Mouse (Mus musculus): ENCODE measurements at regions not wholly inside any gene's neighbourhood (a gene's known extent, or its start where the extent isn't known, plus 50 kb on each side); places are given as distances from the start of the nearest gene placed in this dataset.
A peak's percentile ranks its signal among the peaks of the same experiment; 100 is the strongest.

GRCm38 (mm10) chr10:87678984-87679383 is 157.4 kb downstream of the Pah start:
- no peaks in the 10 kb centered on the region for H3K36me3 ChIP-seq (ENCODE audit: insufficient read depth, low read length)
- no peaks in the 10 kb centered on the region for H3K4me1 ChIP-seq (ENCODE audit: insufficient read depth, low read length)
- no peak overlapping the region for H3K27ac ChIP-seq (ENCODE audit: low read length)
- no peak overlapping the region for H3K4me2 ChIP-seq (replicated peaks; ENCODE audit: low read depth, low read length)
- no peak overlapping the region for H3K4me3 ChIP-seq (ENCODE audit: low read length)
- ATAC-seq (ENCODE audit: low FRiP score, low TSS enrichment): no peak
- H3K27me3 ChIP-seq (ENCODE audit: insufficient read depth, low read length): no peaks in the 10 kb centered on the region
- no peak overlapping the region for H3K9ac ChIP-seq (replicated peaks; ENCODE audit: low read length)
- H3K9me3 ChIP-seq (ENCODE audit: low read length): no peaks in the 10 kb centered on the region

- no peak for ATAC-seq (ENCODE audit: low FRiP score, low TSS enrichment)
- H3K36me3 ChIP-seq (ENCODE audit: insufficient read depth, low read length): no peaks in the 10 kb centered on the region
- no peak overlapping the region for H3K4me3 ChIP-seq (ENCODE audit: low read length)
- H3K9ac ChIP-seq (replicated peaks; ENCODE audit: low read length): no peak overlapping the region
- 79% methylated on average over 4 of the region's 4 CpGs for WGBS
- no peak overlapping the region for H3K27ac ChIP-seq (ENCODE audit: low read length)
- H3K27me3 ChIP-seq (ENCODE audit: insufficient read depth, low read length): no peaks in the 10 kb centered on the region
- no peaks in the 10 kb centered on the region for H3K4me1 ChIP-seq (ENCODE audit: insufficient read depth, low read length)
- H3K9me3 ChIP-seq (ENCODE audit: low read length): no peaks in the 10 kb centered on the region
- H3K4me2 ChIP-seq (replicated peaks; ENCODE audit: low read depth, low read length): no peak overlapping the region
Observed at GRCm38 (mm10) chr10:87686311-87686710, 164.7 kb downstream of the Pah start.

- Histone ChIP-seq H3K36me3 (ENCODE audit: insufficient read depth, low read length) (no peaks in the 10 kb centered on the region), H3K4me3 (ENCODE audit: low read length) (no peak overlapping the region), H3K4me1 (ENCODE audit: insufficient read depth, low read length) (no peaks in the 10 kb centered on the region), H3K27me3 (ENCODE audit: insufficient read depth, low read length) (no peaks in the 10 kb centered on the region), H3K27ac (ENCODE audit: low read length) (no peak overlapping the region), H3K9me3 (ENCODE audit: low read length) (no peaks in the 10 kb centered on the region), H3K9ac (replicated peaks; ENCODE audit: low read length) (no peak overlapping the region), H3K4me2 (replicated peaks; ENCODE audit: low read depth, low read length) (no peak overlapping the region)
- no peak for ATAC-seq (ENCODE audit: low FRiP score, low TSS enrichment)
- 87% methylated on average over 2 of the region's 2 CpGs for WGBS
Observed at GRCm38 (mm10) chr10:87686785-87687184, 165.2 kb downstream of the Pah start.

GRCm38 (mm10) chr10:87687844-87688243 is 166.2 kb downstream of the Pah start:
- no peak overlapping the region for H3K4me3 ChIP-seq (ENCODE audit: low read length)
- ATAC-seq (ENCODE audit: low FRiP score, low TSS enrichment): no peak
- no peaks in the 10 kb centered on the region for H3K36me3 ChIP-seq (ENCODE audit: insufficient read depth, low read length)
- no peaks in the 10 kb centered on the region for H3K4me1 ChIP-seq (ENCODE audit: insufficient read depth, low read length)
- H3K4me2 ChIP-seq (replicated peaks; ENCODE audit: low read depth, low read length): no peak overlapping the region
- H3K27me3 ChIP-seq (ENCODE audit: insufficient read depth, low read length): no peaks in the 10 kb centered on the region
- no peaks in the 10 kb centered on the region for H3K9me3 ChIP-seq (ENCODE audit: low read length)
- no peak overlapping the region for H3K9ac ChIP-seq (replicated peaks; ENCODE audit: low read length)
- WGBS: 63% methylated on average over 2 of the region's 2 CpGs
- H3K27ac ChIP-seq (ENCODE audit: low read length): no peak overlapping the region

- Histone ChIP-seq H3K36me3 (ENCODE audit: insufficient read depth, low read length) (no peaks in the 10 kb centered on the region), H3K27me3 (ENCODE audit: insufficient read depth, low read length) (no peaks in the 10 kb centered on the region), H3K27ac (ENCODE audit: low read length) (no peak overlapping the region), H3K9ac (replicated peaks; ENCODE audit: low read length) (no peak overlapping the region), H3K4me1 (ENCODE audit: insufficient read depth, low read length) (no peaks in the 10 kb centered on the region), H3K4me2 (replicated peaks; ENCODE audit: low read depth, low read length) (no peak overlapping the region), H3K9me3 (ENCODE audit: low read length) (no peaks in the 10 kb centered on the region), H3K4me3 (ENCODE audit: low read length) (no peak overlapping the region)
- ATAC-seq (ENCODE audit: low FRiP score, low TSS enrichment): no peak
Observed at GRCm38 (mm10) chr10:87690831-87691230, 167.2 kb upstream of the Igf1 start.

- H3K27me3 ChIP-seq (ENCODE audit: insufficient read depth, low read length): no peaks in the 10 kb centered on the region
- no peak for ATAC-seq (ENCODE audit: low FRiP score, low TSS enrichment)
- no peak overlapping the region for H3K4me3 ChIP-seq (ENCODE audit: low read length)
- WGBS: 77% methylated on average over 4 of the region's 4 CpGs
- H3K9me3 ChIP-seq (ENCODE audit: low read length): no peaks in the 10 kb centered on the region
- H3K36me3 ChIP-seq (ENCODE audit: insufficient read depth, low read length): no peaks in the 10 kb centered on the region
- H3K27ac ChIP-seq (ENCODE audit: low read length): no peak overlapping the region
- no peak overlapping the region for H3K4me2 ChIP-seq (replicated peaks; ENCODE audit: low read depth, low read length)
- no peak overlapping the region for H3K9ac ChIP-seq (replicated peaks; ENCODE audit: low read length)
- H3K4me1 ChIP-seq (ENCODE audit: insufficient read depth, low read length): no peaks in the 10 kb centered on the region
Observed at GRCm38 (mm10) chr10:87696485-87696884, 161.6 kb upstream of the Igf1 start.

GRCm38 (mm10) chr10:87711209-87711608 is 146.9 kb upstream of the Igf1 start:
- Histone ChIP-seq H3K27ac (ENCODE audit: low read length) (no peak overlapping the region), H3K36me3 (ENCODE audit: insufficient read depth, low read length) (no peaks in the 10 kb centered on the region), H3K9me3 (ENCODE audit: low read length) (no peaks in the 10 kb centered on the region), H3K4me2 (replicated peaks; ENCODE audit: low read depth, low read length) (no peak overlapping the region), H3K4me1 (ENCODE audit: insufficient read depth, low read length) (peaks cover 5% of the 10 kb centered on the region; the same call in 1 of the 2 replicates), H3K27me3 (ENCODE audit: insufficient read depth, low read length) (no peaks in the 10 kb centered on the region), H3K9ac (replicated peaks; ENCODE audit: low read length) (no peak overlapping the region), H3K4me3 (ENCODE audit: low read length) (no peak overlapping the region)
- 60% methylated on average over 4 of the region's 4 CpGs for WGBS
- no peak for ATAC-seq (ENCODE audit: low FRiP score, low TSS enrichment)

GRCm38 (mm10) chr10:87711798-87712197 is 146.3 kb upstream of the Igf1 start:
- no peak overlapping the region for H3K27ac ChIP-seq (ENCODE audit: low read length)
- H3K36me3 ChIP-seq (ENCODE audit: insufficient read depth, low read length): no peaks in the 10 kb centered on the region
- no peak overlapping the region for H3K4me3 ChIP-seq (ENCODE audit: low read length)
- no peaks in the 10 kb centered on the region for H3K9me3 ChIP-seq (ENCODE audit: low read length)
- H3K9ac ChIP-seq (replicated peaks; ENCODE audit: low read length): no peak overlapping the region
- WGBS: 25% methylated on average over 3 of the region's 3 CpGs
- no peaks in the 10 kb centered on the region for H3K27me3 ChIP-seq (ENCODE audit: insufficient read depth, low read length)
- ATAC-seq (ENCODE audit: low FRiP score, low TSS enrichment): 0 out of 2 replicates have a peak, but pooled peaks have one; percentile 35
- no peak overlapping the region for H3K4me2 ChIP-seq (replicated peaks; ENCODE audit: low read depth, low read length)
- H3K4me1 ChIP-seq (ENCODE audit: insufficient read depth, low read length): peaks cover 5% of the 10 kb centered on the region; the same call in 1 of the 2 replicates

GRCm38 (mm10) chr10:87715874-87716600 is 142.0 kb upstream of the Igf1 start:
- H3K36me3 ChIP-seq (ENCODE audit: insufficient read depth, low read length): no peaks in the 10 kb centered on the region
- no peak overlapping the region for H3K9ac ChIP-seq (replicated peaks; ENCODE audit: low read length)
- peaks cover 5% of the 10 kb centered on the region; the same call in 1 of the 2 replicates for H3K4me1 ChIP-seq (ENCODE audit: insufficient read depth, low read length)
- H3K27me3 ChIP-seq (ENCODE audit: insufficient read depth, low read length): no peaks in the 10 kb centered on the region
- no peaks in the 10 kb centered on the region for H3K9me3 ChIP-seq (ENCODE audit: low read length)
- no peak overlapping the region for H3K4me3 ChIP-seq (ENCODE audit: low read length)
- no peak overlapping the region for H3K27ac ChIP-seq (ENCODE audit: low read length)
- 66% methylated on average over 6 of the region's 6 CpGs for WGBS
- no peak for ATAC-seq (ENCODE audit: low FRiP score, low TSS enrichment)
- no peak overlapping the region for H3K4me2 ChIP-seq (replicated peaks; ENCODE audit: low read depth, low read length)

- no peak overlapping the region for H3K27ac ChIP-seq (ENCODE audit: low read length)
- H3K27me3 ChIP-seq (ENCODE audit: insufficient read depth, low read length): no peaks in the 10 kb centered on the region
- H3K9ac ChIP-seq (replicated peaks; ENCODE audit: low read length): no peak overlapping the region
- H3K4me1 ChIP-seq (ENCODE audit: insufficient read depth, low read length): no peaks in the 10 kb centered on the region
- H3K9me3 ChIP-seq (ENCODE audit: low read length): no peaks in the 10 kb centered on the region
- no peak overlapping the region for H3K4me3 ChIP-seq (ENCODE audit: low read length)
- no peak overlapping the region for H3K4me2 ChIP-seq (replicated peaks; ENCODE audit: low read depth, low read length)
- ATAC-seq (ENCODE audit: low FRiP score, low TSS enrichment): no peak
- no peaks in the 10 kb centered on the region for H3K36me3 ChIP-seq (ENCODE audit: insufficient read depth, low read length)
Observed at GRCm38 (mm10) chr10:87717156-87717555, 140.9 kb upstream of the Igf1 start.
